Mouse (Mus musculus) lung, adult 2 months (tissue): ENCODE measurements around the gene 2010111I01Rik.

ENCODE experiments used
- CTCF ChIP-seq: fragments of 200-500 bp; IDR thresholded peaks from 2 replicates; pipeline ENCODE4 v1.5.1; 2011; ENCODE audit warnings: mild to moderate bottlenecking, low read length, control low read depth; ENCODE audit not compliant: insufficient read depth
- POLR2A ChIP-seq: fragments of 200-500 bp; IDR thresholded peaks from 2 replicates; pipeline ENCODE4 v1.6.1; 2011; ENCODE audit warnings: low read depth, mild to moderate bottlenecking, control low read depth, low read length, borderline replicate concordance; ENCODE audit errors: extremely low read depth

GRCm38 (mm10) chr13:62922645-62923044 is 42.0 kb upstream of the 2010111I01Rik start:
- TF ChIP-seq POLR2A (no peak), CTCF (no peak)
